Mouse (Mus musculus) liver, embryonic 14.5 days (tissue): ENCODE measurements around the gene Rgs1. TPM values are rescaled to one million over a fixed set of nuclear protein-coding genes. Genes with fewer than 3 reads are reported as not detected.

Source experiments
- ATAC-seq: fragments of 200-750 bp; cut with Nextera tagmentation; 2 replicates; pipeline ENCODE4 v1.8.0; 2017; ENCODE audit warnings: moderate number of reproducible peaks, mild to moderate bottlenecking, moderate library complexity; ENCODE audit not compliant: insufficient read depth
- DNase-seq, 3 experiments: peaks; one replicate each; pipeline ENCODE4 v3.0.0-alpha.2; 2012 to 2013; ENCODE audit warnings: low read depth in 3 of 3, low spot score in 3 of 3
- H3K27ac ChIP-seq: fragments of 300-500 bp; sonication (generic); 2 replicates; pipeline ENCODE4 v1.5.1; 2014; ENCODE audit warnings: moderate library complexity, mild to moderate bottlenecking, control low read depth, inconsistent platforms
- H3K27me3 ChIP-seq: fragments of 300-500 bp; sonication (generic); 2 replicates; pipeline ENCODE4 v1.6.1; 2014; ENCODE audit warnings: mild to moderate bottlenecking, low read length, moderate library complexity; ENCODE audit not compliant: control insufficient read depth, insufficient read depth
- H3K36me3 ChIP-seq: fragments of 300-500 bp; sonication (generic); replicated peaks from 2 replicates; pipeline ENCODE4 v1.6.1; 2014; ENCODE audit warnings: low read depth; ENCODE audit not compliant: control insufficient read depth, insufficient read depth
- H3K4me1 ChIP-seq, 2 experiments: fragments of 200-500 bp in 1 of 2; fragments of 300-500 bp in 1 of 2; sonication (generic) in 1 of 2; replicated peaks; 2 replicates each; pipeline ENCODE4 v1.6.1; 2012 to 2014; ENCODE audit warnings: antibody characterized with exemption in 1 of 2, inconsistent platforms in 1 of 2, low read length in 1 of 2; ENCODE audit not compliant: control insufficient read depth in 2 of 2, insufficient read depth in 2 of 2
- H3K4me2 ChIP-seq: fragments of 300-500 bp; sonication (generic); 2 replicates; pipeline ENCODE4 v1.6.1; 2014; ENCODE audit warnings: low read depth, mild to moderate bottlenecking, control low read depth, moderate library complexity
- H3K4me3 ChIP-seq, 2 experiments: fragments of 200-500 bp in 1 of 2; fragments of 300-500 bp in 1 of 2; sonication (generic) in 1 of 2; 2 replicates each; pipeline ENCODE4 v1.5.1; 2012 to 2014; ENCODE audit warnings: low read depth in 2 of 2, low read length in 2 of 2, mild to moderate bottlenecking in 2 of 2, control low read depth in 1 of 2, inconsistent platforms in 1 of 2, moderate library complexity in 1 of 2; ENCODE audit not compliant: insufficient read depth in 1 of 2
- H3K9ac ChIP-seq: fragments of 300-500 bp; sonication (generic); replicated peaks from 2 replicates; pipeline ENCODE4 v1.6.1; 2014; ENCODE audit warnings: mild to moderate bottlenecking, control low read depth, moderate library complexity
- H3K9me3 ChIP-seq: fragments of 300-500 bp; sonication (generic); 2 replicates; pipeline ENCODE4 v1.6.1; 2016; ENCODE audit warnings: low read length, mixed read lengths; ENCODE audit not compliant: control insufficient read depth
- CTCF ChIP-seq: IDR thresholded peaks from 2 replicates; pipeline ENCODE4 v1.5.1; 2016; ENCODE audit warnings: antibody characterized with exemption, low read depth, control low read depth
- EP300 ChIP-seq: IDR thresholded peaks from 2 replicates; pipeline ENCODE4 v1.6.1; 2016; ENCODE audit warnings: antibody characterized with exemption, low read depth
- WGBS: fragments of 180-500 bp; shearing (Covaris S2); extraction: QIAGEN DNeasy Blood & Tissue Kit; methylation state at CpG from one replicate; pipeline ENCODE4 v1.1.7; 2014; ENCODE audit not compliant: insufficient replicate concordance; 5-methylcytosine and 5-hydroxymethylcytosine counted together
- polyA plus RNA-seq, 2 experiments: library from polyadenylated mRNA; depleted of rRNA in 1 of 2; stranded (reverse) in 1 of 2; unstranded in 1 of 2; fragments of >200 nt; fragmentation: Nextera tagmentation in 1 of 2; extraction: Ambion mirVana in 1 of 2; gene quantifications; 2 replicates each; pipeline versions ENCODE4 v1.2.1 to v1.2.3; 2012 to 2014

Rgs1 gene
- polyA plus RNA-seq (2012; rRNA removed): 0.08 and 0.20 TPM in 2 replicates
- 0.38 and 0.71 TPM in 2 replicates for polyA plus RNA-seq (2014; fragmentation: Nextera tagmentation; extraction: Ambion mirVana)

GRCm38 (mm10) chr1:144248923-144249322, at the start of gene Rgs1:
Gene Rgs1 (minus strand): TSS chr1:144249242.
- TF ChIP-seq CTCF (no peak), EP300 (no peak)
- Histone ChIP-seq H3K4me1 (no peaks in the 10 kb centered on the region), H3K27me3 (no peaks in the 10 kb centered on the region), H3K4me3 (no peak within 1 kb of the TSS), H3K9me3 (no peaks in the 10 kb centered on the region), H3K9ac (no peak within 1 kb of the TSS), H3K27ac (no peak within 1 kb of the TSS), H3K36me3 (no peaks in the 10 kb centered on the region), H3K4me2 (no peak within 1 kb of the TSS)
- DNase-seq: peak in 2 of 3 experiments; percentile 3 to 4
- 21% methylated on average over 9 of the region's 9 CpGs for WGBS
- ATAC-seq: 0 out of 2 replicates have a peak, but pooled peaks have one; percentile 18

GRCm38 (mm10) chr1:144283020-144284014, 34.3 kb upstream of the Rgs1 start:
- Histone ChIP-seq H3K27ac (no peak overlapping the region), H3K4me3 (no peak overlapping the region), H3K36me3 (no peaks in the 10 kb centered on the region), H3K4me1 (no peaks in the 10 kb centered on the region), H3K27me3 (no peaks in the 10 kb centered on the region), H3K9ac (no peak overlapping the region), H3K4me2 (no peak overlapping the region), H3K9me3 (no peaks in the 10 kb centered on the region)
- DNase-seq (no peak), ATAC-seq (no peak)
- TF ChIP-seq EP300: no peak
- no peak for TF ChIP-seq CTCF
- WGBS: 47% methylated on average over 3 of the region's 3 CpGs

- no peaks in the 10 kb centered on the region for H3K9me3 ChIP-seq
- no peak overlapping the region for H3K4me3 ChIP-seq
- H3K9ac ChIP-seq: no peak overlapping the region
- 62% methylated on average over 4 of the region's 4 CpGs for WGBS
- ATAC-seq (no peak), DNase-seq (no peak)
- no peak overlapping the region for H3K4me2 ChIP-seq
- no peak overlapping the region for H3K27ac ChIP-seq
- H3K36me3 ChIP-seq: no peaks in the 10 kb centered on the region
- TF ChIP-seq CTCF (no peak), EP300 (no peak)
- no peaks in the 10 kb centered on the region for H3K27me3 ChIP-seq
- no peaks in the 10 kb centered on the region for H3K4me1 ChIP-seq
Observed at GRCm38 (mm10) chr1:144280056-144280455, 31.0 kb upstream of the Rgs1 start.

- Histone ChIP-seq H3K36me3 (no peaks in the 10 kb centered on the region), H3K4me1 (no peaks in the 10 kb centered on the region), H3K4me3 (no peak overlapping the region), H3K9me3 (no peaks in the 10 kb centered on the region), H3K9ac (no peak overlapping the region), H3K27me3 (no peaks in the 10 kb centered on the region), H3K27ac (no peak overlapping the region), H3K4me2 (no peak overlapping the region)
- DNase-seq (no peak), ATAC-seq (no peak)
- no peak for TF ChIP-seq CTCF
- no peak for TF ChIP-seq EP300
- 65% methylated on average over 2 of the region's 2 CpGs for WGBS
Observed at GRCm38 (mm10) chr1:144272991-144273390, 23.9 kb upstream of the Rgs1 start.

- Histone ChIP-seq H3K4me2 (no peak overlapping the region), H3K4me3 (no peak overlapping the region), H3K27me3 (no peaks in the 10 kb centered on the region), H3K9me3 (no peaks in the 10 kb centered on the region), H3K36me3 (no peaks in the 10 kb centered on the region), H3K4me1 (no peaks in the 10 kb centered on the region), H3K9ac (no peak overlapping the region), H3K27ac (no peak overlapping the region)
- no peak for ATAC-seq
- TF ChIP-seq CTCF (no peak), EP300 (no peak)
- DNase-seq: no peak
- 37% methylated on average over 2 of the region's 2 CpGs for WGBS
Observed at GRCm38 (mm10) chr1:144269112-144269511, 20.1 kb upstream of the Rgs1 start.
